ENCODE assay signal across 19 mouse cellular contexts in the genomic region with DNA sequence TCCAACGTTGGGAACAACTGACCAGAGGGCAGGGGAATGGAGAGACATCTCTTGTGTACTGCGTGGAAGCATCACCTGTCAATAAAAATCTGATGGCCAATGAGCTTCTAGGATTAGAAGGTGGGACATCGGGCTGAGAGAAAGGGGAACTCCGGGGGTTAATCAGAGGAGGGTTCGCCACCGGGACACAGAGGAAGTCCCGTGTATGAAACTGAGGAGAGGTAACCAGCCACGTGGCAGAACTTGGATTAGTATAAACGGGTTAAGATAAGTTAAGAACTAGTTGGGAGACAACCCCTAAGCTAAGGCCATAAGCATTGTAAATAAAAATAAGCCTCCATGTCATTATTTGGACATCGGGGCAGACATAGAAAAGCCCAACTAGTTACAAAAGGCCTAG.
"Had no signal": no experiment of that assay in that cellular context is flagged by ENCODE, and none has a peak within 500 bp of the region (broad histone marks: within the 10 kb centered on the region; RNA-seq: fewer than 3 reads in every experiment).

No protein-coding gene starts in this region.

- H3K27me3 ChIP-seq: liver, embryonic 13.5 days; midbrain, embryonic 13.5 days; neural tube, embryonic 13.5 days; stomach, embryonic 15.5 days had no signal

- H3K9me3 ChIP-seq: liver, embryonic 13.5 days; midbrain, embryonic 13.5 days; neural tube, embryonic 13.5 days; stomach, embryonic 15.5 days had no signal

- DNase-seq: kidney, postnatal 25 days; layer of hippocampus, postnatal 36 days; liver, embryonic 13.5 days; lung, adult 2 months; lung, postnatal 14 days; retina, postnatal 1 day; right cerebral cortex, postnatal 25 days; spleen, adult 18-20 months; thymus, adult 2 months; thymus, postnatal 14 days; thymus, postnatal 4 days had no signal

- H3K36me3 ChIP-seq: liver, embryonic 13.5 days; midbrain, embryonic 13.5 days; neural tube, embryonic 13.5 days; stomach, embryonic 15.5 days had no signal

- H3K27ac ChIP-seq: kidney, postnatal 0 days; layer of hippocampus, adult 2 months; left cerebral cortex, adult 2 months; liver, embryonic 13.5 days; midbrain, embryonic 13.5 days; stomach, embryonic 15.5 days had no signal

- H3K4me2 ChIP-seq: liver, embryonic 13.5 days; midbrain, embryonic 13.5 days; neural tube, embryonic 13.5 days; stomach, embryonic 15.5 days had no signal

- ATAC-seq: midbrain, embryonic 16.5 days had no signal

- H3K4me3 ChIP-seq: layer of hippocampus, adult 2 months; left cerebral cortex, adult 2 months; liver, embryonic 13.5 days; midbrain, embryonic 13.5 days; myocyte; neural tube, embryonic 13.5 days; stomach, embryonic 15.5 days had no signal

- H3K4me1 ChIP-seq: liver, embryonic 13.5 days; stomach, embryonic 15.5 days had no signal

- H3K9ac ChIP-seq: liver, embryonic 13.5 days; midbrain, embryonic 13.5 days; neural tube, embryonic 13.5 days; stomach, embryonic 15.5 days had no signal
